Mouse (Mus musculus): ENCODE measurements around the gene Dffb. TPM values are rescaled to one million over a fixed set of nuclear protein-coding genes. Genes with fewer than 3 reads are reported as not detected.

Dffb gene
- polyA plus RNA-seq, 1 experiment from 2014 or later = 12.6 TPM

DNA sequence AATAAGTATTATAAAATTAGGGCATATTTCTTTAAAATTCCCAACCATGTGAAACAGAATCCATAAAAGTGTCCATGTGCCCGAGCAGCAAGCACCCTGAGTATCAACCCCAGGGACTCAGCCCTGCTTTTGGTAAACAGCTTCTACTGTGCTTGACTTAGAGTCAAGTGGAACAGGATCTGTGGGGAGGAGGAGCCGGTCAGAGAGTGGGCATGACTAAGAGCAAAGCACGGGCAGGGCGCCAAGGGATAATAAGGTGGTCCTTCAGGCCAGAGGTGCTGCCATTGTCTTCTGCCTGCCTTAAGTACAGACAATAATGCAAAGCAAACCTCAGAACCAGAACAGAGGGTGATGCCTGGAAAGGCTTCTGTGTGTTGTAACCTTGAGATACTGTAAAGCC lies 32.8 kb upstream of the Dffb start:
- H3K36me3 ChIP-seq = peaks cover 50% of the 10 kb centered on the region
- H3K4me2 ChIP-seq = no peak overlapping the region
- ATAC-seq (ENCODE audit: insufficient number of reproducible peaks, low FRiP score, low TSS enrichment, low read depth) = no peak
- no peak overlapping the region for H3K9ac ChIP-seq
- no peak overlapping the region for H3K27ac ChIP-seq
- H3K4me3 ChIP-seq = no peak overlapping the region
- 73% methylated on average over 4 of the region's 4 CpGs for WGBS
- no peaks in the 10 kb centered on the region for H3K27me3 ChIP-seq
- peaks cover 8% of the 10 kb centered on the region for H3K4me1 ChIP-seq
- H3K9me3 ChIP-seq = no peaks in the 10 kb centered on the region

DNA sequence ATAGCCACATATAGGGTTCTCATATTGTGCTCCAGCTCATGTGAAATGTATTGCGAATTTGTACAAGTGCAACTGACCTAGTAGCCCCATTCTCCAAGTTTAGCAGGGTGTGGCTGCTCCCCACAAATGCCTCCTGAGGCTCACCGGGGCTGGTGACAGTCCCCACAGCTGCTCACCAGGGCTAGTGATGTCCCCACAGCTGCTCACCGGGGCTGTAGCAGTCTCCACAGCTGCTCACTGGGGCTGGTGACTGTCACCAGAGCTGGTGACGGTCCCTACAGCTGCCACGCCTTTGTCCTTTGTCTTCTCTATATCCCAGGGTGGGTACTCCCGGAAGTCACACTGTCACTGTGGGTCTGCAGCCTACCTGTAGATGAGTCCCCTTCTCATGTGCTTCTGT lies 31.3 kb upstream of the Dffb start:
- H3K27me3 ChIP-seq = no peaks in the 10 kb centered on the region
- H3K4me3 ChIP-seq = no peak overlapping the region
- H3K4me2 ChIP-seq = no peak overlapping the region
- H3K36me3 ChIP-seq = peaks cover 61% of the 10 kb centered on the region
- 84% methylated on average over 6 of the region's 6 CpGs for WGBS
- no peaks in the 10 kb centered on the region for H3K9me3 ChIP-seq
- peaks cover 2% of the 10 kb centered on the region; the same call in 1 of the 2 replicates for H3K4me1 ChIP-seq
- no peak overlapping the region for H3K9ac ChIP-seq
- H3K27ac ChIP-seq = no peak overlapping the region
- ATAC-seq (ENCODE audit: insufficient number of reproducible peaks, low FRiP score, low TSS enrichment, low read depth) = no peak

DNA sequence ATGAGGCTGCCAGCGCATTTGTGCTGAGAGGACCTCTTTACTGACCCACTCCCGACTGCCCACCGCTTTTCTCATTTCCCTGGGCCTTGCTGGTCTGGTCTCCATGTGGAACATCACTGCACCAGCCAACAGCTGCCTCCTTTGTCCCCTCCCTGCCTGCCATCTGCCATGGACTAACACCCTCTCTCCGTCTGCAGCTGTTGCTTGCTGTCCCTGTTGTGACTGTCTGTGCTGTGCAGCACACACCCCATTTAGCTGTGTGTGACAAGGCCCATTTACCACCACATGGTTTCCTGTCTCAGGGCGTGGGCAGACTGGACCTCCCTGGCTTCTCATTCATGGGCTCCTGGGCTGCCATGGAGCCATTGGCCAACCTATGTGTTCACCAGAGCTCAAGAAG lies 30.6 kb upstream of the Dffb start:
- H3K9ac ChIP-seq = no peak overlapping the region
- no peak overlapping the region for H3K4me2 ChIP-seq
- WGBS = 87% methylated on average over 5 of the region's 5 CpGs
- H3K4me3 ChIP-seq = no peak overlapping the region
- H3K4me1 ChIP-seq = no peaks in the 10 kb centered on the region
- no peak overlapping the region for H3K27ac ChIP-seq
- ATAC-seq (ENCODE audit: insufficient number of reproducible peaks, low FRiP score, low TSS enrichment, low read depth) = no peak
- no peaks in the 10 kb centered on the region for H3K27me3 ChIP-seq
- H3K36me3 ChIP-seq = peaks cover 61% of the 10 kb centered on the region
- no peaks in the 10 kb centered on the region for H3K9me3 ChIP-seq

DNA sequence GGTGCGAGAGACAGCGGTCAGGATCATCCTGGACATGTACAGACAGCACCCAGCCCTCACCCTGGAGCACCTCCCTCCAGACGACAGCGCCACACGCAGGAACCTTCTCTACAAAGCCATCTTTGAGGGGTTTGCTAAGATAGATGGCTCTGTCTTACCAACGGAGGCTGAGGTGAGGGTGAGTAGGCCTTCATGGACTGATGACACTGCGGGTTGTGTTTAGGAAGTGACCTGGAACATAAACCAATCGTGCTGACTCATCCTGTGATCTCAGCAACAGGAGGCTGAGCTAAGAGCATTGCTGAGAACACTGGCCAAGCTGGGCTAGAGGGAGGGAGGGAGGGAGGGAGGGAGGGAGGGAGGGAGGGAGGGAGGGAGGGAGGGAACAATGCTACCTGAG lies 18.6 kb upstream of the Dffb start:
- no peaks in the 10 kb centered on the region for H3K9me3 ChIP-seq
- H3K9ac ChIP-seq = no peak overlapping the region
- H3K27ac ChIP-seq = no peak overlapping the region
- H3K36me3 ChIP-seq = peaks cover 88% of the 10 kb centered on the region
- WGBS = 86% methylated on average over 8 of the region's 8 CpGs
- no peak overlapping the region for H3K4me3 ChIP-seq
- ATAC-seq (ENCODE audit: insufficient number of reproducible peaks, low FRiP score, low TSS enrichment, low read depth) = no peak
- H3K4me1 ChIP-seq = no peaks in the 10 kb centered on the region
- no peaks in the 10 kb centered on the region for H3K27me3 ChIP-seq
- no peak overlapping the region for H3K4me2 ChIP-seq

DNA sequence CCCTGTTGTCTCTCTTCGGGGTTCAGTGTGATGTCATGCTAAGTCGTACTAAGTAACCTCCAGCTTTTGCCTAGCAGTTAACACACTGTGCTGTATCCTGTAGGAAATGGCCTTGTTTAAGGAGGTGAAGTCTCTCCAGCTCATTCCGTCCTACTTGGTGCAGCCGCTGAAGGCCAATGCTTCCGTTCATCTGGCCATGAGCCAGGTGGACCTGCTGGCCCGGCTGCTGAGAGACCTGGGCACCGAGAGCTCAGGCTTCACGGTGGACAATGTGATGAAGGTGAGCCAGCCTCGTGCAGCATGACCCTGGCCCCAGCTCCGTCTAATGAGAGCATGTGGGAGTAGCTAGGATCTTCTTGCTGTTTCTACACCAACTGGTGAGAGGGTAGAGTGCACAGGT lies 17.8 kb upstream of the Dffb start:
- WGBS = 89% methylated on average over 10 of the region's 10 CpGs
- Histone ChIP-seq H3K4me1 (no peaks in the 10 kb centered on the region), H3K4me2 (no peak overlapping the region), H3K9me3 (no peaks in the 10 kb centered on the region), H3K9ac (no peak overlapping the region), H3K36me3 (peaks cover 88% of the 10 kb centered on the region), H3K27me3 (no peaks in the 10 kb centered on the region), H3K27ac (no peak overlapping the region), H3K4me3 (no peak overlapping the region)
- no peak for ATAC-seq (ENCODE audit: insufficient number of reproducible peaks, low FRiP score, low TSS enrichment, low read depth)

DNA sequence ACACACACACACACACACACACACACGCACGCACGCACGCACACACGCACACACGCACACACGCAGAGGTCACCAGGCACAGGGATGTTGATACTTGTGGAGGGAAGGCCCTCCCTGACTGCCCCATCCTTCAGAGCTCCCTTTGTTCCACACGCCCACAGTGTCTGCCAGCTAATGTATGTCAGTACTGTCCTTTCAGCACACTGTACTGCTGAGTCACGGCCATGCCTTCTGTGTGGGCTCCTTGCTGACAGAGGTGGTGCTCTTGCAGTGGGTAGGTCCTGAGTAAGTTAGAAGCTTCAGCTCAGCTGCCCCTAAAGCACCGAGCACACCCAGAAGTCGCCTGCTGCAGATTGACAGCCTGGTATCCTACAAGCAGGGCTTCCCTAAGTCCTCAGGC lies 5.5 kb upstream of the Dffb start:
- H3K4me2 ChIP-seq = no peak overlapping the region
- WGBS = 94% methylated on average over 11 of the region's 11 CpGs
- no peaks in the 10 kb centered on the region for H3K9me3 ChIP-seq
- no peak overlapping the region for H3K4me3 ChIP-seq
- no peak overlapping the region for H3K27ac ChIP-seq
- H3K36me3 ChIP-seq = peaks cover 60% of the 10 kb centered on the region
- H3K27me3 ChIP-seq = no peaks in the 10 kb centered on the region
- peaks cover 17% of the 10 kb centered on the region for H3K4me1 ChIP-seq
- ATAC-seq (ENCODE audit: insufficient number of reproducible peaks, low FRiP score, low TSS enrichment, low read depth) = no peak
- no peak overlapping the region for H3K9ac ChIP-seq

DNA sequence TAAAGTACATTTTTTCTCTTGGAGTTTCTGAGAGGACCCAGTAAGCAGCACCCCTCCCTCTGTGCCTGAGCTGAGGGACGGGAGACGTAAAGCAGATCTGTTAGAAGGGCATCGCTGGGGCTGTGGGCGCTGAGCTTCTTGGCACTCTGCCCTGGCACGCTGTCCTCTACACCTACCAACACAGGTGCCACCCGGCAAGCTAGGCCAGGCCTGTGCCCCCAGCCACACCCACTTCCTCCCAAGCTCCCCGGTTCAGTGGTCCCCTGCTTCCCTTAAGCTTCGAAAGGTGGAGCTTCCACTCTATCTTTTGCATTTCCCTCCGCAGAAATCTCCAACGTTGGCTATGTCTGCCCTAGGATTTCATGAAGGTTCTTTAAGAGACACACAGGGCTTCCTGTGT lies 4.3 kb upstream of the Dffb start:
- peaks cover 20% of the 10 kb centered on the region for H3K4me1 ChIP-seq
- no peak overlapping the region for H3K27ac ChIP-seq
- no peak for ATAC-seq (ENCODE audit: insufficient number of reproducible peaks, low FRiP score, low TSS enrichment, low read depth)
- H3K4me2 ChIP-seq = no peak overlapping the region
- WGBS = 84% methylated on average over 10 of the region's 10 CpGs
- no peaks in the 10 kb centered on the region for H3K9me3 ChIP-seq
- no peak overlapping the region for H3K4me3 ChIP-seq
- H3K36me3 ChIP-seq = peaks cover 48% of the 10 kb centered on the region
- H3K27me3 ChIP-seq = no peaks in the 10 kb centered on the region
- H3K9ac ChIP-seq = no peak overlapping the region

DNA sequence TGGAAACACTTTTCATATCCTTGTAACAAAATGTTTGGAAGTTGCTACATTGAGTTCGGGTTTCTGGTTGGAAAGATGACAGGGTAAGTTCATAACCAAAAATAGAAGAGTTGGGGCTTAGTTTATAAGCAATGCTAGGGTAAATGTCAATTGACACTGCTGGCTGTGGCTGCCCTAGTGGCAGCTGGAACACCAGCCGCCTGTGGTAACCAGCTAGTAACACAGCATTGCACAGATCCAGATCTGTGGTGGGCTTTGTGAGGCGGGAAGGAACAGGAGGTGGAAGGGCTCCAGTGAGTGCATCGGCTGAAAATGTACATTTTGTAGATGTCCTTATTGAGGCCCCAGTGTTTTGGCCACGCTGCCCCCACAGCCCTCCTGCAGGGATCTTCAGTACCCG lies 842 bp upstream of the Dffb start:
- Histone ChIP-seq H3K4me2 (peak overlapping the region; percentile 94), H3K4me1 (peaks cover 28% of the 10 kb centered on the region), H3K4me3 (peak overlapping the region; percentile 65), H3K36me3 (peaks cover 28% of the 10 kb centered on the region), H3K27me3 (no peaks in the 10 kb centered on the region), H3K9ac (peak overlapping the region; percentile 71), H3K27ac (no peak overlapping the region), H3K9me3 (no peaks in the 10 kb centered on the region)
- WGBS = 28% methylated on average over 6 of the region's 6 CpGs
- no peak for ATAC-seq (ENCODE audit: insufficient number of reproducible peaks, low FRiP score, low TSS enrichment, low read depth)

DNA sequence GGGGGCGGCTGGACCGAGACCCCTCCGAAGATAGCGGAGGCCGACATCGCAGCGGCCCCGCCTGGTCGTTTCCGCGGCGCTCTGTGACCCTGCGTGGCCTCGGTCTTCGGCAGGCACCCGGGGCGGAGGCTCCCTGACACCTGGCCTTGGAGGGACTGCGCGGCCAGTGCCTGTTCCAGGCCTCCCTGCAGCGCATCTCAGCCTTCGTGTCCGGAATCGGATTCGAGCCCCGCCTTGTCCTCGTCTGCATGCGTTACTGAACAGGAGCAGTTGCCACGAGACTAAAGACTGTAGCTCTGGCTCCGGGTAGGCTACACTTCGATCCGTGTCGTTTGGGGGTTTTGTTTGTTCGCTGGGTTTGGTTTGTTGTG lies 351 bp upstream of the Dffb start:
- Histone ChIP-seq H3K9ac (peak overlapping the region; percentile 71), H3K4me1 (peaks cover 28% of the 10 kb centered on the region), H3K9me3 (no peaks in the 10 kb centered on the region), H3K27ac (peak overlapping the region; percentile 35; the same call in 1 of the 2 replicates), H3K36me3 (peaks cover 28% of the 10 kb centered on the region), H3K4me3 (peak overlapping the region; percentile 65), H3K27me3 (no peaks in the 10 kb centered on the region), H3K4me2 (peak overlapping the region; percentile 94)
- peak; percentile 13; the same call in 1 of the 2 replicates for ATAC-seq (ENCODE audit: insufficient number of reproducible peaks, low FRiP score, low TSS enrichment, low read depth)
- under 1% methylated on average over 33 of the region's 33 CpGs for WGBS

DNA sequence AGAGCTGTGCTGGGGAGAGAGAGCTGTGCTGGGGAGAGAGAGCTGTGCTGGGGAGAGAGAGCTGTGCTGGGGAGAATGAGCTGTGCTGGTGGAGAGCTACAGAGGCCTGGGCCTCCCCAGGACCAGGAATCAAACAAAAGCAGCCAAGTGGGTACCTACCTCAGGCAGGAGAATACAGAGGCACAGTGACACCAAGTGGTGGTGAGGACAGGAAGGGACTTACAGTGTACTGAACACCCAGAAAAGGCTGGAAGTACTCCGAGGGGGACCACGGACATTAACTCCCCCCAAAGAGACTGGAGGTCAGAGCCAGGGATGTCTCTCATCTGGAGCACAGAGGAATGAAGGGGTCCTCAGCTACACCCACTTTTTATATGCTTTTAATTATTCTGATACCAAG lies 6.9 kb downstream of the Dffb start:
- ATAC-seq (ENCODE audit: insufficient number of reproducible peaks, low FRiP score, low TSS enrichment, low read depth) = no peak
- no peak overlapping the region for H3K4me2 ChIP-seq
- 89% methylated on average over 2 of the region's 2 CpGs for WGBS
- H3K36me3 ChIP-seq = peaks cover 79% of the 10 kb centered on the region
- H3K9ac ChIP-seq = no peak overlapping the region
- H3K4me3 ChIP-seq = no peak overlapping the region
- no peak overlapping the region for H3K27ac ChIP-seq
- H3K27me3 ChIP-seq = no peaks in the 10 kb centered on the region
- no peaks in the 10 kb centered on the region for H3K9me3 ChIP-seq
- no peaks in the 10 kb centered on the region for H3K4me1 ChIP-seq

DNA sequence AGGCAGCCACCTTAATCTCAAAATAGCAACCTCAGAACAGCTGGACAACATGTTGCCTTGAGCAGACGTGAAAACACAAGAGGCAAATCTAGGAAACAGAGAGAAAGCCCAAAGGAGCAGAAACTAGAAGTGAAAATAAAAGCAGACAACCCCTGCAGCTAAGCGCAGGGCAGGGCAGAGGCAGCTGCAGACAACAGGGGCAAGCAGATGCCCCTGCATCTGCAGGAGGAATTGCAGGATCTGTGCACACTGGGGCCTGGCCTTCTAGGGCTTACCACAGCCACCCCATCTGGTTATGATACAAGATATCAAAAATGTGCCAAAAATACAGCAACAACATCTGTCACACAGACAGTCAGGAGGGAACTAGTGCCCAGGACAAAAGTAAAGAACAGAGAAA lies 7.4 kb downstream of the Dffb start:
- H3K9me3 ChIP-seq = no peaks in the 10 kb centered on the region
- no peak for ATAC-seq (ENCODE audit: insufficient number of reproducible peaks, low FRiP score, low TSS enrichment, low read depth)
- no peak overlapping the region for H3K4me3 ChIP-seq
- no peaks in the 10 kb centered on the region for H3K27me3 ChIP-seq
- H3K27ac ChIP-seq = 0 out of 2 replicates have a peak overlapping the region, but pooled peaks have one; percentile 22
- 73% methylated on average over 2 of the region's 2 CpGs for WGBS
- no peak overlapping the region for H3K4me2 ChIP-seq
- H3K9ac ChIP-seq = no peak overlapping the region
- peaks cover 84% of the 10 kb centered on the region for H3K36me3 ChIP-seq
- H3K4me1 ChIP-seq = no peaks in the 10 kb centered on the region

DNA sequence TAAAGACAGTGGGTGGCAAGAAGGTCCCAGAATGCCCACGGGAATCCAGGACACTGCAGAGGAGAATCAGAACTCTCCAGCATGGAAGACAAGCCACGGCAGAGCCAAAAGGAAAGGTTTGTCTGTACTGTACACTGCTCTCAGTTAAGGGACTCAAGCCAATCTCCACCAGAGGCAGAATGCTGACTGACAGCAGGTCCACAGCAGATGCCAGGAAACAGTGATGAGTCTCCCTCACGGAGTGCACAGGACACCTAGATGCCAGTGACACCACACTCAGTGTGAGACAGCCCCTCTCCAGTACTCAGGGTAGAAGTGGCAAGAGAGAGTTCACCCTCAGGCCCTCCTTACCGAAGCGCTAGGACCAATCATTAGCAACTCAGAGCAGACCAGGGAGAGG lies 8.3 kb downstream of the Dffb start:
- no peak overlapping the region for H3K4me3 ChIP-seq
- no peak overlapping the region for H3K27ac ChIP-seq
- no peak for ATAC-seq (ENCODE audit: insufficient number of reproducible peaks, low FRiP score, low TSS enrichment, low read depth)
- H3K9ac ChIP-seq = no peak overlapping the region
- WGBS = 84% methylated on average over 5 of the region's 5 CpGs
- no peak overlapping the region for H3K4me2 ChIP-seq
- no peaks in the 10 kb centered on the region for H3K27me3 ChIP-seq
- no peaks in the 10 kb centered on the region for H3K4me1 ChIP-seq
- H3K36me3 ChIP-seq = peaks cover 91% of the 10 kb centered on the region
- H3K9me3 ChIP-seq = no peaks in the 10 kb centered on the region

DNA sequence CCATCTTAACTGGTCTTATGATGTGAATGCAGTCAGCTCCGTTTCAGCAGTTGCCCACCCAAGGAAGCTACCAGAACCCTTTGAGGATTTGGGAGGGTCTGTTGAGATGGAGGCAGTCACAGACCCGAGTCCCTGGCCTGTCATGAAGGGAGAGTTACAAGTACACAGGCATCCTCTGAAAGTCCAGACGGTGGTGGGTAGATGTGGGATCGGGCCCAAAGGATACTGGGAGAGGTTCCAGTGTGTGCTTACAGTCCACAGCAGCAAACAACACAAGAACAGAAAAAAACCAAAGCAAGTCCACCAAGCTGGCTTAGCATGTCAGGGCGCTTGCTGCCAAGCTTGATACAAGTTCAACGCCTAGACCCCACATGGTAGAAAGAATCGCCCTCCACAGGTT lies 12.3 kb downstream of the Dffb start:
- Histone ChIP-seq H3K27me3 (no peaks in the 10 kb centered on the region), H3K4me1 (peaks cover 12% of the 10 kb centered on the region), H3K9me3 (no peaks in the 10 kb centered on the region), H3K4me3 (no peak overlapping the region), H3K4me2 (no peak overlapping the region), H3K9ac (no peak overlapping the region), H3K36me3 (peaks cover 81% of the 10 kb centered on the region), H3K27ac (no peak overlapping the region)
- ATAC-seq (ENCODE audit: insufficient number of reproducible peaks, low FRiP score, low TSS enrichment, low read depth) = no peak
- 88% methylated on average over 7 of the region's 7 CpGs for whole genome bisulfite sequencing
